ENCODE assay signal across 26 mouse cellular contexts in the genomic region with DNA sequence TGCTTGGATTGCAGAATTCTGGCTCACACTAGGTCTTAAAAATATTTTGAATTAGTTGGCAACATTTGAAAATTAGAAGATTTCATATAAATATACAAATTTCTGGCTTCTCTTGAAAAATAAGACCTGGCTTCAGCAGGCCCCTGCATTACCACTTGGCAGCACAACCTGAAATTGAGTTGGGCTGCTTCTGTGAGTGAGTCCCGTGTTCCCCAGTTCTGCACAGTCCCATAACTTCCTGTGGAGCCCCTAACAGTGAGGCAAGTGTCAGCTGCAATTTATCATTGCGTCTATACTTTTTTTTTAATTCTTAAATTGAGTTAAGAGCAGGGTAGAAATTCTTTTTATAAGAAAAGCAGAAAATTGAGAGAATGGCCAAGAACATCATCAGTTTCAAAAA.
DNase-seq lines count a peak whose midpoint lies in the region; ATAC-seq and TF ChIP-seq lines count a peak whose summit lies in the region.
"Had no signal": no experiment of that assay in that cellular context is flagged by ENCODE, and none has a peak within 500 bp of the region (broad histone marks: within the 10 kb centered on the region; RNA-seq: fewer than 3 reads in every experiment).

No protein-coding gene starts in this region.

- H3K4me1 ChIP-seq in lung, embryonic 16.5 days (replicated peaks; ENCODE audit: control insufficient read depth, insufficient read depth, low read length), result no peaks in the 10 kb centered on the region
- H3K4me1 ChIP-seq in lung, adult 2 months (ENCODE audit: control insufficient read depth, insufficient read depth, low read length), result no peaks in the 10 kb centered on the region; the same call in 1 of the 2 replicates
- peaks cover 13% of the 10 kb centered on the region; the same call in 1 of the 2 replicates for H3K4me1 ChIP-seq in limb, embryonic 15.5 days
- no peaks in the 10 kb centered on the region for H3K4me1 ChIP-seq in kidney, embryonic 15.5 days
- H3K4me1 ChIP-seq: forebrain, embryonic 13.5 days; forebrain, embryonic 15.5 days had no signal

- H3K9ac ChIP-seq in lung, embryonic 16.5 days (ENCODE audit: low read length), result no peak overlapping the region
- H3K9ac ChIP-seq in limb, embryonic 15.5 days, result no peak overlapping the region
- H3K9ac ChIP-seq in kidney, embryonic 15.5 days, result no peak overlapping the region
- H3K9ac ChIP-seq: embryonic facial prominence, embryonic 13.5 days; forebrain, embryonic 13.5 days; forebrain, embryonic 15.5 days; forebrain, postnatal 0 days had no signal

- TF ChIP-seq POLR2A in lung, adult 2 months (IDR thresholded peaks at IDR 0.05; ENCODE audit: borderline replicate concordance, extremely low read depth, low read depth, low read length), result no peak

- DNase-seq in heart, adult 11 months, result peak; percentile 44
- no peak for DNase-seq in heart, postnatal 4 days
- DNase-seq in lung, adult 2 months, result no peak
- peak; percentile 27 for DNase-seq in fibroblast of lung, adult 2 months (ENCODE audit: low read depth)
- DNase-seq in B cell, adult 2 months, result no peak
- DNase-seq: adrenal gland, adult 8-10 months; adrenal gland, postnatal 14 days; adrenal gland, postnatal 36 days; cerebellum, adult 11-12 months; cerebellum, adult 2 months; cerebellum, adult 9-10 months; cerebellum, postnatal 10 days; cerebellum, postnatal 25 days; forebrain, postnatal 0 days had no signal

- no peaks in the 10 kb centered on the region for H3K36me3 ChIP-seq in lung, embryonic 16.5 days (ENCODE audit: control insufficient read depth, insufficient read depth, low read length)
- H3K36me3 ChIP-seq in limb, embryonic 15.5 days, result no peaks in the 10 kb centered on the region
- H3K36me3 ChIP-seq in kidney, embryonic 15.5 days, result no peaks in the 10 kb centered on the region
- H3K36me3 ChIP-seq: embryonic facial prominence, embryonic 13.5 days; forebrain, embryonic 15.5 days; G1E had no signal

- no peak overlapping the region for H3K4me2 ChIP-seq in lung, embryonic 16.5 days (ENCODE audit: low read depth, low read length)
- no peak overlapping the region for H3K4me2 ChIP-seq in limb, embryonic 15.5 days
- H3K4me2 ChIP-seq in kidney, embryonic 15.5 days, result no peak overlapping the region
- H3K4me2 ChIP-seq: embryonic facial prominence, embryonic 13.5 days; forebrain, embryonic 13.5 days; forebrain, embryonic 15.5 days had no signal

- H3K27ac ChIP-seq in lung, embryonic 16.5 days (ENCODE audit: low read length), result no peak overlapping the region
- H3K27ac ChIP-seq in limb, embryonic 15.5 days, result no peak overlapping the region
- no peak overlapping the region for H3K27ac ChIP-seq in kidney, embryonic 15.5 days
- H3K27ac ChIP-seq: embryonic facial prominence, embryonic 13.5 days; forebrain, embryonic 13.5 days; forebrain, embryonic 15.5 days had no signal

- peak; percentile 56; the same call in 1 of the 2 replicates for ATAC-seq in lung, embryonic 16.5 days (ENCODE audit: low read depth)
- ATAC-seq in limb, embryonic 15.5 days (ENCODE audit: insufficient number of reproducible peaks, low FRiP score, low TSS enrichment, low read depth), result peak; percentile 82
- ATAC-seq in kidney, embryonic 15.5 days (replicated peaks; ENCODE audit: low FRiP score), result no peak
- ATAC-seq: activated CD4-positive, CD25-positive, alpha-beta regulatory T cell, adult 4 months; CD4-positive, CD25-positive, alpha-beta regulatory T cell, adult 4 months; forebrain, embryonic 13.5 days; forebrain, embryonic 15.5 days; forebrain, postnatal 0 days; Patski had no signal

- no peaks in the 10 kb centered on the region for H3K9me3 ChIP-seq in lung, embryonic 16.5 days (ENCODE audit: control insufficient read depth, low read length)
- no peaks in the 10 kb centered on the region for H3K9me3 ChIP-seq in limb, embryonic 15.5 days
- H3K9me3 ChIP-seq in kidney, embryonic 15.5 days (replicated peaks), result no peaks in the 10 kb centered on the region
- H3K9me3 ChIP-seq: embryonic facial prominence, embryonic 13.5 days; forebrain, embryonic 13.5 days; forebrain, embryonic 15.5 days had no signal

- H3K27me3 ChIP-seq in lung, embryonic 16.5 days (ENCODE audit: control insufficient read depth, insufficient read depth, low read depth, low read length), result no peaks in the 10 kb centered on the region
- H3K27me3 ChIP-seq in limb, embryonic 15.5 days, result no peaks in the 10 kb centered on the region
- no peaks in the 10 kb centered on the region for H3K27me3 ChIP-seq in kidney, embryonic 15.5 days
- H3K27me3 ChIP-seq: CH12.LX; embryonic facial prominence, embryonic 13.5 days; forebrain, embryonic 13.5 days; forebrain, embryonic 15.5 days; Patski had no signal

- TF ChIP-seq CTCF in lung, adult 2 months (IDR thresholded peaks at IDR 0.05; ENCODE audit: insufficient read depth, low read length), result no peak

- no peak overlapping the region for H3K4me3 ChIP-seq in lung, embryonic 16.5 days (ENCODE audit: low read length)
- H3K4me3 ChIP-seq in lung, adult 2 months (replicated peaks; ENCODE audit: extremely low read depth, low read depth, low read length), result no peak overlapping the region
- no peak overlapping the region for H3K4me3 ChIP-seq in limb, embryonic 15.5 days
- no peak overlapping the region for H3K4me3 ChIP-seq in kidney, embryonic 15.5 days (replicated peaks)
- H3K4me3 ChIP-seq: embryonic facial prominence, embryonic 13.5 days; erythroblast, embryonic 14.5 days; forebrain, embryonic 13.5 days; forebrain, embryonic 15.5 days had no signal

- WGBS in lung, embryonic 16.5 days, result 53% methylated on average over 2 of the region's 2 CpGs
- WGBS in lung, adult 2 months, result 40% methylated on average over 2 of the region's 2 CpGs
- 37% methylated on average over 2 of the region's 2 CpGs for WGBS in limb, embryonic 15.5 days
- 56% methylated on average over 2 of the region's 2 CpGs for WGBS in kidney, embryonic 15.5 days

Comparison
In these comparisons a context has a peak if more than half of its experiments do, and no peak if none do; other contexts are left out.
1. DNase-seq: peak in heart, adult 11 months (single experiment) and fibroblast of lung, adult 2 months (single experiment); none in heart, postnatal 4 days (single experiment), lung, adult 2 months (single experiment) and B cell, adult 2 months (0 of 2).